Mouse (Mus musculus) G1E (cell line): ENCODE data around the gene Tspan18.

Experiments
- CTCF ChIP-seq: IDR thresholded peaks from 2 replicates; pipeline ENCODE4 v1.5.1; 2012; ENCODE audit warnings: low read depth, low read length, inconsistent platforms, mixed read lengths
- GATA1 ChIP-seq: IDR thresholded peaks from 2 replicates; pipeline ENCODE4 v1.6.1; 2012; ENCODE audit warnings: borderline replicate concordance, low read length, inconsistent platforms, mixed read lengths
- GATA2 ChIP-seq: IDR thresholded peaks from 2 replicates; pipeline ENCODE4 v1.6.1; 2012; ENCODE audit warnings: low read depth, low read length, inconsistent platforms, borderline replicate concordance
- TAL1 ChIP-seq: conservative IDR thresholded peaks from 2 replicates; pipeline ENCODE4 v1.6.1; 2012; ENCODE audit warnings: low read depth, low read length, inconsistent platforms, mixed read lengths

- no peak for TF ChIP-seq CTCF
- no peak for TF ChIP-seq GATA1
- TF ChIP-seq GATA2, result no peak
- no peak for TF ChIP-seq TAL1
These were observed 26.0 kb upstream of the Tspan18 start for GRCm38 (mm10) chr2:93360310-93360709.
